Mouse (Mus musculus) neural tube, embryonic 13.5 days (tissue): ENCODE results near the gene Csnk2b. TPM values are rescaled to one million over a fixed set of nuclear protein-coding genes. Genes with fewer than 3 reads are reported as not detected.

Experiments
- ATAC-seq: fragments of 200-750 bp; cut with Nextera tagmentation; 2 replicates; pipeline ENCODE4 v1.8.0; 2017; ENCODE audit warnings: low read depth, mild to moderate bottlenecking, moderate TSS enrichment, moderate library complexity
- H3K27ac ChIP-seq: fragments of 300-500 bp; sonication (generic); replicated peaks from 2 replicates; pipeline ENCODE4 v1.5.1; 2015; ENCODE audit warnings: moderate library complexity, mild to moderate bottlenecking, inconsistent platforms
- H3K27me3 ChIP-seq: fragments of 300-500 bp; sonication (generic); 2 replicates; pipeline ENCODE4 v1.6.1; 2015; ENCODE audit warnings: mild to moderate bottlenecking, inconsistent platforms
- H3K36me3 ChIP-seq: fragments of 300-500 bp; sonication (generic); 2 replicates; pipeline ENCODE4 v1.6.1; 2015; ENCODE audit warnings: mild to moderate bottlenecking, inconsistent platforms
- H3K4me1 ChIP-seq: fragments of 300-500 bp; sonication (generic); replicated peaks from 2 replicates; pipeline ENCODE4 v1.6.1; 2015; ENCODE audit warnings: inconsistent platforms
- H3K4me2 ChIP-seq: fragments of 300-500 bp; sonication (generic); 2 replicates; pipeline ENCODE4 v1.6.1; 2015; ENCODE audit warnings: inconsistent platforms, mild to moderate bottlenecking, moderate library complexity
- H3K4me3 ChIP-seq: fragments of 300-500 bp; sonication (generic); 2 replicates; pipeline ENCODE4 v1.5.1; 2015; ENCODE audit warnings: mild to moderate bottlenecking, inconsistent platforms
- H3K9ac ChIP-seq: fragments of 300-500 bp; sonication (generic); 2 replicates; pipeline ENCODE4 v1.6.1; 2015; ENCODE audit warnings: moderate library complexity, mild to moderate bottlenecking, inconsistent platforms
- H3K9me3 ChIP-seq: fragments of 300-500 bp; sonication (generic); 2 replicates; pipeline ENCODE4 v1.6.1; 2016; ENCODE audit warnings: inconsistent platforms
- WGBS: fragments of 180-500 bp; shearing (Covaris S2); methylation state at CpG from one replicate; pipeline ENCODE4 v1.1.7; 2015; 5-methylcytosine and 5-hydroxymethylcytosine counted together
- polyA plus RNA-seq: library from polyadenylated mRNA; unstranded; fragments of >200 nt; fragmentation: Nextera tagmentation; extraction: Ambion mirVana; gene quantifications from 2 replicates; pipeline ENCODE4 v1.2.1, GENCODE M21; 2015

The Csnk2b gene
- polyA plus RNA-seq, 1 experiment from 2014 or later = 339 TPM

DNA sequence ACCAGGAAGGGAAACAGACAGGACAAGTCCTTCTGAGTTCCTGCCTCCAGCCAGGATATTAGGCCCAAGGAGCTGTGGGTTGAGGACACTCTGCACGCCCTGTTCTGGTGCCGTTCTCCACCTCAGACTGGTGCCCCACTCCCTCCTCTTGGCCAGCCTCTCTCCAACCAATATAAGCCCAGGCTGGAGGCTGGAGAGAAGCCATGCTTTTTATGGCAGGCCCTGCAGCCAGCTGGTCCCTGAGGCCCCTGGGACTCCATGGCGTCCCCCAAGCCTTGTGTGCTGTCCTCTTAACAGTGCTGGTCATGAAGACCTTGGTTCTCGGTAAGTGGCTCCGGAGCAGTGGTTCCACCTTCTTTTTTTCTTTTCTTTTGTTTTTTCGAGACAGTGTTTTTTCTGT lies 13.8 kb downstream of the Csnk2b start, which contains the start of gene Ly6g5c:
Gene Ly6g5c (plus strand): TSS at position 183 of the 400 bp plus-strand sequence.
- Histone ChIP-seq H3K4me3 (no peak within 1 kb of the TSS), H3K9ac (no peak within 1 kb of the TSS), H3K4me1 (peaks cover 8% of the 10 kb centered on the region; the same call in 1 of the 2 replicates), H3K4me2 (no peak within 1 kb of the TSS), H3K27me3 (no peaks in the 10 kb centered on the region), H3K36me3 (peaks cover 14% of the 10 kb centered on the region), H3K27ac (no peak within 1 kb of the TSS), H3K9me3 (no peaks in the 10 kb centered on the region)
- ATAC-seq = no peak
- 78% methylated on average over 6 of the region's 6 CpGs for WGBS

DNA sequence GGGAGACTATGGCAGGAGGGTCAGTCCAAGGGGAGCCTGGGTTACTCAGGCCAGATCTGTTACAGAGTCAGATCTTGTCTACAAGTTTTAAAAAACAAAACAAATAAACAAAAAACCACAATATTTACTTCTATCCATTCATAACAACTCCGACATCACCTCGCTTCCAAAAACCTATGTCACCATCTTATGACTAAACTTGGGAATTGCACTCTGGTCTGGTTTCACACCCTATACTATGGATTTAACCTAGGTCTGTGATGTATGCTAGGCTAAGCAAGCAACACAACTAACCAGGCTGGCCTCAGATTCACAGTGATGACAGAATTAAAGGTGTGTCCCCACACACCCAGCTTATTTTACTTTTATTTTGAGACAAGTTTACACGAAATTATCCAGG lies 15.3 kb downstream of the Csnk2b start:
- Histone ChIP-seq H3K27me3 (no peaks in the 10 kb centered on the region), H3K4me3 (no peak overlapping the region), H3K4me1 (peaks cover 8% of the 10 kb centered on the region; the same call in 1 of the 2 replicates), H3K9me3 (no peaks in the 10 kb centered on the region), H3K4me2 (no peak overlapping the region), H3K9ac (no peak overlapping the region), H3K27ac (no peak overlapping the region), H3K36me3 (peaks cover 30% of the 10 kb centered on the region)
- ATAC-seq = no peak
- 75% methylated on average over 3 of the region's 3 CpGs for WGBS

DNA sequence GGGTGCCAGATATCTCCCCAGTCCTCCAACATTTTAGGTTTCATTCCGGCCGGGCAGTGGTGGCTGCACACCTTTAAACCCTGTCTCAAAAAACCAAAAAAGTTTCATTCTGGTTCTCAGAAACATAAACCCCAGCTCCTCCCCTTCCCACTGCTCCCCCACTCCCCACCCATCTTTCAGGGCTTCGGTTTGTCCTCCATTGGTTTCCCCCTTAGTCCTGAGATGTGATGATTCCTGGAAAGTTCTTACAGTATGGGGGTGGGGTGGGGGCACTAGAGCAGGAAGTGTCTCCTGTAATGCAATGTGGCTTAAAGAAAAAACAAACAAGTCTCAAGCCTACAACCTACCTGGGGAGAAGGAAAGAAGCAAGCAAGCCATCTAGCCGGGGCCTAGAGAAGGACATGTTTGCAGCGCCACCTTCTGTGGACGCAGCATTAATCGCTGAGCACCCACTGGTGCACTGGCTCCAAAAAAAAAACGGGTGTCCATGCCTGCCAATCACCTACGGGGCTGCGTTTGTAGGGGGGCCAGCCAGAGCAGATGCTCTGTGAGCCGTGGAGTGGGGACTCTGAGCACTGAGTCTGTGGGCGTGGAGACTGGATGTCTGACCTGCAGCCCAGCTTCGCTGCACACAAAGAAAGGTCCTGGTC lies 16.0 kb downstream of the Csnk2b start:
- Histone ChIP-seq H3K4me3 (no peak overlapping the region), H3K27me3 (no peaks in the 10 kb centered on the region), H3K4me1 (peaks cover 8% of the 10 kb centered on the region; the same call in 1 of the 2 replicates), H3K9me3 (no peaks in the 10 kb centered on the region), H3K36me3 (peaks cover 36% of the 10 kb centered on the region), H3K4me2 (peak overlapping the region; percentile 35), H3K9ac (peak overlapping the region; percentile 52; the same call in 1 of the 2 replicates), H3K27ac (no peak overlapping the region)
- ATAC-seq = no peak
- 31% methylated on average over 13 of the region's 13 CpGs for WGBS

DNA sequence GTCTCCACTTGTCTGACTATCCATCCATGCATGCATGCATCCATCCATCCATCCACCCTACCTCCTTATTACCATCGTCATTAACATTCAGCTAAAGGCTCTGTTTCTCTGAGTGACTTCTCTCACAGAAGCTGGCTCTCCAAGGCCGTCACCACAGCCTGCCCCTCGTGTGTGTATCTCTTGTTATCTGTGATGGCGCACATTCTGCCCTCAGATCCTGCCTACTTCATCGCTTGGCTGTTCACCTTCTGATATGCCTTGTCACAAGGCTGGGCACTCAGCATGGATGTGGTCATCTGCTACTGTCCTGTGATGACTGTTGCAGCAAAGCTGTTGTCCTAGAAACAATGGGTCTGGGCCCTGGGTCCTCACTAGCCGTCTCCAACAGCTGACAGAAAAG lies 17.1 kb downstream of the Csnk2b start:
- H3K4me1 ChIP-seq = peaks cover 8% of the 10 kb centered on the region; the same call in 1 of the 2 replicates
- 0 out of 2 replicates have a peak overlapping the region, but pooled peaks have one; percentile 22 for H3K9ac ChIP-seq
- 77% methylated on average over 6 of the region's 6 CpGs for WGBS
- no peak overlapping the region for H3K27ac ChIP-seq
- H3K4me2 ChIP-seq = no peak overlapping the region
- no peak overlapping the region for H3K4me3 ChIP-seq
- ATAC-seq = no peak
- no peaks in the 10 kb centered on the region for H3K27me3 ChIP-seq
- peaks cover 48% of the 10 kb centered on the region for H3K36me3 ChIP-seq
- no peaks in the 10 kb centered on the region for H3K9me3 ChIP-seq

DNA sequence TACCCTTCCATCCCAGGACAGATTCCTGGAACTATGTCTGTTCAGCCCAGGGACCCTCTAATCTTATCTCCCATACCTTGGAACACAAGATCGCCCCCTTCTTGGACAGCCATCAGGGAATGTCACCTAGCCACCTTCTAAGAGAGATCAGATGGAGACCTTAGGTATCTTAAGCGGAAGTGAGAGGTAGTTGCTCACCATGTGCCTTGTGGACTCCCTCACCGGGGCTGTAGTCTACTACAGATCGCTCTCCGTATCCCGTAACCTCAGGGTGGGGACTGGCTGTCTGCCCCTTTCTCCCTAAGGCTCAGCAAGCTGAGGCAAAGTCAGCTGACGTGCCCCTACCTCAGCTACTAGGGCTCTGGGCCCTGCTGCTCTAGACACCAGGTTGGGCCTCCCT lies 17.8 kb downstream of the Csnk2b start:
- ATAC-seq = no peak
- H3K27me3 ChIP-seq = no peaks in the 10 kb centered on the region
- no peak overlapping the region for H3K4me3 ChIP-seq
- H3K9me3 ChIP-seq = no peaks in the 10 kb centered on the region
- WGBS = 90% methylated on average over 7 of the region's 7 CpGs
- peaks cover 54% of the 10 kb centered on the region for H3K36me3 ChIP-seq
- no peak overlapping the region for H3K9ac ChIP-seq
- no peak overlapping the region for H3K27ac ChIP-seq
- no peak overlapping the region for H3K4me2 ChIP-seq
- H3K4me1 ChIP-seq = peaks cover 8% of the 10 kb centered on the region; the same call in 1 of the 2 replicates

DNA sequence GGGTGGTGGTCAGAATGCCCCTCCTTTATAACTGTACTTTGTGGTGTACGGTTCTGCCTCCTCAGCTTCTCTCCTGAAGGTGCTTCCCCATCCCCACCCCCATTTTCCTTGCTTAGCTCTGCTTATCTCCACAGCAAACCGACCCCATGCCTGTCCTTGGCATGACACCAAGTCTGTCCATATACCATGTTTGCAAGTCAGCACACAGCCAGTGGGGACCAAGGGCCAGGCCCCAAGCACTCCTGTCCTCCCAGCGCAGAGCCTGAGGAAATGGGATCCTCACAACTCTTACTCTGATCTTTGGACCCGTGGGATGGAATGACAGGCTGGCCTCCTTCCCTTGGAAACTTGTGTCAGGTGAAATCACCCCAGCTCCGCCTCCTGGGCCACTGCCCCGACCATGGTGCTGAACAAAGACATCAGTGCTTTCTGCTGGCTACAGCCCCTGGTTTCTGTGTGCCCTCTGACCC lies 18.6 kb downstream of the Csnk2b start:
- Histone ChIP-seq H3K27ac (no peak overlapping the region), H3K4me1 (peaks cover 8% of the 10 kb centered on the region; the same call in 1 of the 2 replicates), H3K27me3 (no peaks in the 10 kb centered on the region), H3K4me2 (no peak overlapping the region), H3K36me3 (peaks cover 63% of the 10 kb centered on the region), H3K9ac (no peak overlapping the region), H3K4me3 (no peak overlapping the region), H3K9me3 (no peaks in the 10 kb centered on the region)
- no peak for ATAC-seq
- 76% methylated on average over 6 of the region's 6 CpGs for WGBS

DNA sequence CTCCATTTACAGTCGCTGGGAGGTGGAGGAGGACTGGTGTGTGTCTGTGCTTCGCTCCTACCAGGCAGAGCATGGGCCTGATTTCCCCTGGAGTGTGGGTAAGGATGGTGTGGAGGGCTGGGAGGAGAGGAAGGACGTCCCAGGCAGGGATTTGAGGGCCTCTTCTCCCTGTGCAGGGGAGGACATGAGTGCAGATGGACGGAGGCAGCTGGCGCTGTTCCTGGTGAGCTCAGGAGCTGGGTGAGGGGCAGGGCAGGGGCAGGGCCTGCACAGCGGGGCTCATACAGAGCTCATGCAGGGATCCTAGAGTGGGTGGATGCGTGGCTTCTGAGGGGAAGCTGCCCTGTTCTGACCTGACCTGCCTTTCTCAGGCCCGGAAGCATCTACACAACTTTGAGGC lies 19.6 kb downstream of the Csnk2b start:
- no peak for ATAC-seq
- no peaks in the 10 kb centered on the region for H3K27me3 ChIP-seq
- 79% methylated on average over 8 of the region's 8 CpGs for WGBS
- H3K4me2 ChIP-seq = no peak overlapping the region
- H3K27ac ChIP-seq = no peak overlapping the region
- peaks cover 8% of the 10 kb centered on the region; the same call in 1 of the 2 replicates for H3K4me1 ChIP-seq
- H3K36me3 ChIP-seq = peaks cover 72% of the 10 kb centered on the region
- H3K9me3 ChIP-seq = no peaks in the 10 kb centered on the region
- H3K9ac ChIP-seq = no peak overlapping the region
- H3K4me3 ChIP-seq = no peak overlapping the region

DNA sequence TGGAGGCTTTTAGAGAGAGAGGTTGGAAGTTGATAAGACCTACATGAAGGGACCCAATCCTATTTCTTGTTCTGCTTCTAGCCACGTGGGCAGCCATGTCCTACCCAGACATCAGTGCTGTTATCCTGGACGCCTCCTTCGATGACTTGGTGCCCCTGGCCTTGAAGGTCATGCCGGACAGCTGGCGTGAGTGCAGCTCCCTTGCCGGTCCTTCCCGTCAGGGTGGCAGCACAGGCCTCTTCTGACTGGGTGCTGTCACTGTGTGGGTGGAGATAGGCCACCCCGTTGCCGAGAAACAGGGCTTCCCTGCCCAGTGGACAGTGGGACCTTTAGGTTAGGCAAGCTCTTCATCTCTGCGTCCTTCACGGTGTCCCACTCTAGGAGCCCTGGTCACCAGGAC lies 20.7 kb downstream of the Csnk2b start:
- H3K36me3 ChIP-seq = peaks cover 84% of the 10 kb centered on the region
- no peak overlapping the region for H3K9ac ChIP-seq
- no peaks in the 10 kb centered on the region for H3K9me3 ChIP-seq
- no peak for ATAC-seq
- no peak overlapping the region for H3K27ac ChIP-seq
- WGBS = 95% methylated on average over 11 of the region's 11 CpGs
- H3K27me3 ChIP-seq = no peaks in the 10 kb centered on the region
- H3K4me1 ChIP-seq = peaks cover 7% of the 10 kb centered on the region; the same call in 1 of the 2 replicates
- H3K4me3 ChIP-seq = no peak overlapping the region
- no peak overlapping the region for H3K4me2 ChIP-seq

DNA sequence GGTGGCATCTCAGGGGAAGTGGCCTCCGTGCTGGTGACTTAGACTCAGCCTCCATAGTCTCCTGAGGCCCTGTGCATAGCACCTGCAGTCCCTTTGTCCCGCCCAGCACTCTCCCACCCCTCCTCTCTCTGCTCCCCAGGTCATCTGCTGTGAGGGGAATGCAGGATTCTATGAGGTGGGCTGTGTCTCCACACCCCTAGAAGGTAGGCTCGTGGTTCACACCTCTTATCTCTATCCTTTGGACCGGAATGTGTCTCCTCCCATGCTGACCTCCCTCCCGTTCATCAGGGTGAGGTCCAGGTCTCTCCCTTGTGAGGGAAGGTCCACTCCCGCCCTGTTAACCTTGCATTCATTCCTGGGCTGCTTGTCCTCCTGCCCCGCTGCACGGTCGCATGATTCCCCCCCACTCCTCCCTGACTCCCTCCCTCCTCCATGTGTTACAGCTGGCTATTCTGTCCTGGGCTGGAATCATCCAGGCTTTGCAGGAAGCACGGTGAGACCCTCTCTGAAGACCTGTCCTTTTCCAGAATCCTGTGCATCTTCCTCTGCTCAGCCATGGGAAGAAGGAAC lies 21.6 kb downstream of the Csnk2b start:
- Histone ChIP-seq H3K27ac (no peak overlapping the region), H3K4me1 (no peaks in the 10 kb centered on the region), H3K4me3 (no peak overlapping the region), H3K27me3 (no peaks in the 10 kb centered on the region), H3K9ac (no peak overlapping the region), H3K9me3 (no peaks in the 10 kb centered on the region), H3K4me2 (no peak overlapping the region), H3K36me3 (peaks cover 91% of the 10 kb centered on the region)
- no peak for ATAC-seq
- 79% methylated on average over 10 of the region's 10 CpGs for WGBS

DNA sequence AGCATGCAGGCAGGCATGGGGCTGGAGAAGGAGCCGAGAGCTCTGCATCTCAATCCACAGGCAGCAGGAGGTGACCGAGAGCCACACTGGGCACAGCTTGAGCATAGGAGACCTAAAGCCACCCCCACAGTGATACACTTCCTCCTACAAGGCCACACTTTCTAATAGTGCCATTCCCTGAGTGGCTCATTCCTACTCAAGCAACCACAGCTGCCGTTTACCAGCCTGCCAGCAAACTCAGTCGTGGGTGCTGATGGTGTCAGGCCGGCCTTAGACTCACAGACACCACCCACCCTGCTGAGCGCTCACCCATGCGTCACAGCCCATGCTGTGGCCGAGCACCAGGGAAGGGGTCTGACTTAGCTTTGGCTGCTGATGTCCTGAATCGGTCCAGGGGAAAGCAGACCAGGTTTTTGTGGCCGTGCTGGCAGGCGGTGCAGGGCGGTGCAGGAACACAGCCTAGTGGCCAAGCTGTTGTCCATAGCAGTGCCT lies 24.6 kb downstream of the Csnk2b start:
- Histone ChIP-seq H3K27ac (no peak overlapping the region), H3K4me1 (no peaks in the 10 kb centered on the region), H3K4me3 (no peak overlapping the region), H3K4me2 (no peak overlapping the region), H3K36me3 (peaks cover 99% of the 10 kb centered on the region), H3K9ac (no peak overlapping the region), H3K9me3 (no peaks in the 10 kb centered on the region), H3K27me3 (no peaks in the 10 kb centered on the region)
- no peak for ATAC-seq
- 87% methylated on average over 12 of the region's 12 CpGs for WGBS

DNA sequence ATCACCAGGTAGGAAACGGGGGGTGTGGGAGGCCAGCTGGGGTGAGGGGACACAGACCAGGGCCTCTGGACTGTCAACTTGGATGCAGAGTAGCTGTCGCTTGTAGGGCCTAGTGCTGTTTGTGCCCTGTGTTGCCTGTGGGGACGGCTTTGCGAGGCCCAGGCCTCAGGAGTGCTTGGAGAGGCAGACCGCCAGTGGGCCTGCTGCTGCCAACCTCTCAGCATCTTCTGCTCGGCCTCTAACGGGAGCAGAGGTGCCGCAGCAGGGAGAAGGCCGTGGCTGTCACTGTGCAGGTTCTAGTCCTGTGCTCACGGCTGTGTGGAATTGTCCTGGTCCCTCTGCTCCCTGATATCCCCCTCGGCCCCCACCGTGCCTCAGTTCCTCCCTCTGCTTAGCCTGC lies 25.3 kb downstream of the Csnk2b start:
- Histone ChIP-seq H3K9me3 (no peaks in the 10 kb centered on the region), H3K9ac (no peak overlapping the region), H3K4me2 (no peak overlapping the region), H3K27me3 (no peaks in the 10 kb centered on the region), H3K4me3 (no peak overlapping the region), H3K27ac (no peak overlapping the region), H3K4me1 (no peaks in the 10 kb centered on the region), H3K36me3 (peaks cover 96% of the 10 kb centered on the region)
- 86% methylated on average over 12 of the region's 12 CpGs for WGBS
- ATAC-seq = no peak

DNA sequence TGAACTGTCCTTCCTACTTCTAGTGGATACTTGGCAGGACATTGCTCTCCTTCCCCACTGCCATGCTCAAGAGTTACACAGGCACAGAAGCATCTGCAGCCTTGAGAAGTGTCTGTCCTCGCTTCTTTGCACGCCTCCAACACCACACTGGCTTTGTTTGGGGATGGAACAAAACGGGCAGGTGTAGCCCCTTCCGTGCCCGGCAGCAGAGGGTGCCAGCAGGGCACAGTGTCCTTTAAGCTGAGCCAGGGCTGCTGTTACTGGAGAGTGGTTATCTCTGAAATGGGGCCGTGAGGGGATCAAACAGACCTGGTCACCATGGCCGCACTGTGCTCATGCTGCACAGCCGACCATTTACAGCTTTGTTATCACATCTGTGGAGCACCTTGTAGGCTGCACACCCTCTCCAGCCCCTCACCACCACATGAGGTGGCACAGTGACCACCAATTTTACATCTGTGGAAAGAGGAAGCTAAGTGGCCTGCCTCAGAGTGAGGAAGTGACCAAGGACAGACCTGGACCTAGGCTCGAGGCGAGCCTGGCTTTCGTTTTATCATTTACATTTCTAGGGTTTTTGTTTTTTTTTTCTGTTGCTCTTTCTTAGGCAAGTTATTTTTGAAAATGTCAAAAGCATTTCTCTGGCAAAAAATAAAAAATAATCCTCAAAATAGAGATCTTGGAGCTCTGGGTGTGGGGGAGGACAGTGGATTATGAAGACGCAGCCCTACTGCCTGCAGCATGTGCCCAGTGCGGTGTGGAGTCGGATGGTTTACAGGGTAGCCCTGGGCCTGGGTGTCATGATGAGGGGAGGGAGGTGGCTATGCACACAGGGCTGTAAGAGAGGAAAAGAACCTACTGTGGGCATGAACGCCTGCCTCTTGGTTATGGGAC lies 27.1 kb downstream of the Csnk2b start:
- Histone ChIP-seq H3K9me3 (no peaks in the 10 kb centered on the region), H3K9ac (no peak overlapping the region; the same call in 1 of the 2 replicates), H3K4me2 (no peak overlapping the region), H3K4me3 (no peak overlapping the region), H3K27ac (no peak overlapping the region), H3K4me1 (peaks cover 17% of the 10 kb centered on the region), H3K36me3 (peaks cover 82% of the 10 kb centered on the region), H3K27me3 (no peaks in the 10 kb centered on the region)
- 93% methylated on average over 15 of the region's 15 CpGs for WGBS
- no peak for ATAC-seq
